Comparison of ENCODE assay signal across 18 mouse cellular contexts in the genomic region with DNA sequence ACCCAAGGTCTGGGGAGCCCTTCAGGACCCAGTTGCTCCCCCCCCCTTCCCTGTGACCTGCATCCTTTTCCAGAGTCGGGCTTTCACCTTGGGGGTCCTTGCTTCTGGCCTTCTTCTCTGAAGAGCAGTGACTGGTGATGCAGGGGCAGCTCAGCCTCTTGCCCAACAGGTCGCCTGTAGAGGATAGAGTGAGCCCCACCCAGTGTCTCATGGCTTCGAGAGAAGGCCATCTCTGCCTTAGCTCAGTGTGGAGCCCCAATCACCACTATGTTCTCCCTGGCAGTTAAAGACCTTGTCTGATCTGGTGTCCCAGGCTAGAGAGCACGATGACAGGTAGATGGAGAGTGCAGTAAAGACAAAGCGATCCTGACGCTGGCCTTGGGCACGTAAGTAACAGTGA. TPM values are rescaled to one million over a fixed set of nuclear protein-coding genes. Genes with fewer than 3 reads are reported as not detected.
DNase-seq lines count a peak whose midpoint lies in the region; ATAC-seq and TF ChIP-seq lines count a peak whose summit lies in the region.
"Had no signal": no experiment of that assay in that cellular context is flagged by ENCODE, and none has a peak within 500 bp of the region (broad histone marks: within the 10 kb centered on the region; RNA-seq: fewer than 3 reads in every experiment).

No protein-coding gene starts in this region.

- peaks cover 47% of the 10 kb centered on the region for H3K27me3 ChIP-seq in hindbrain, embryonic 10.5 days (ENCODE audit: insufficient read depth, poor library complexity, severe bottlenecking)
- 0 out of 2 replicates have a peak, but pooled peaks cover 3% of the 10 kb centered on the region for H3K27me3 ChIP-seq in hindbrain, postnatal 0 days (ENCODE audit: insufficient read depth, low read length)
- peaks cover 16% of the 10 kb centered on the region for H3K27me3 ChIP-seq in liver, embryonic 13.5 days
- H3K27me3 ChIP-seq in midbrain, embryonic 14.5 days (ENCODE audit: control insufficient read depth, insufficient read depth, low read length) = peaks cover 10% of the 10 kb centered on the region; the same call in 1 of the 2 replicates

- H3K27ac ChIP-seq in hindbrain, embryonic 10.5 days = peak overlapping the region; percentile 70
- H3K27ac ChIP-seq in hindbrain, postnatal 0 days = no peak overlapping the region
- H3K27ac ChIP-seq in liver, embryonic 13.5 days = peak overlapping the region; percentile 98
- H3K27ac ChIP-seq in midbrain, embryonic 14.5 days (replicated peaks; ENCODE audit: low read depth, low read length) = peak overlapping the region; percentile 82
- H3K27ac ChIP-seq: embryonic facial prominence, embryonic 13.5 days; forebrain, embryonic 15.5 days; limb, embryonic 15.5 days; stomach, embryonic 15.5 days had no signal

- no peak overlapping the region for H3K4me3 ChIP-seq in hindbrain, embryonic 10.5 days
- H3K4me3 ChIP-seq in hindbrain, postnatal 0 days (ENCODE audit: low read length) = no peak overlapping the region
- peak overlapping the region; percentile 46 for H3K4me3 ChIP-seq in liver, embryonic 13.5 days (replicated peaks)
- no peak overlapping the region for H3K4me3 ChIP-seq in midbrain, embryonic 14.5 days (replicated peaks; ENCODE audit: low read depth, low read length)
- H3K4me3 ChIP-seq: embryonic facial prominence, embryonic 13.5 days; forebrain, embryonic 15.5 days; limb, embryonic 15.5 days; stomach, embryonic 15.5 days had no signal

- H3K36me3 ChIP-seq in hindbrain, embryonic 10.5 days = peaks cover 26% of the 10 kb centered on the region
- H3K36me3 ChIP-seq in hindbrain, postnatal 0 days (ENCODE audit: insufficient read depth, low read length) = peaks cover 17% of the 10 kb centered on the region
- peaks cover 49% of the 10 kb centered on the region for H3K36me3 ChIP-seq in liver, embryonic 13.5 days
- H3K36me3 ChIP-seq in midbrain, embryonic 14.5 days (ENCODE audit: control insufficient read depth, insufficient read depth, low read length) = peaks cover 26% of the 10 kb centered on the region

- no peak overlapping the region for H3K4me2 ChIP-seq in hindbrain, postnatal 0 days (ENCODE audit: low read depth, low read length)
- peak overlapping the region; percentile 71 for H3K4me2 ChIP-seq in liver, embryonic 13.5 days
- H3K4me2 ChIP-seq in midbrain, embryonic 14.5 days (ENCODE audit: low read length) = peak overlapping the region; percentile 27
- H3K4me2 ChIP-seq: embryonic facial prominence, embryonic 13.5 days; forebrain, embryonic 15.5 days; limb, embryonic 15.5 days; stomach, embryonic 15.5 days had no signal

- no peak for TF ChIP-seq CTCF in hindbrain, postnatal 0 days (IDR thresholded peaks at IDR 0.05; ENCODE audit: low read depth)

- H3K4me1 ChIP-seq in hindbrain, embryonic 10.5 days (replicated peaks) = peaks cover 36% of the 10 kb centered on the region
- 0 out of 2 replicates have a peak, but pooled peaks cover 4% of the 10 kb centered on the region for H3K4me1 ChIP-seq in hindbrain, postnatal 0 days (ENCODE audit: insufficient read depth, low read length)
- peaks cover 75% of the 10 kb centered on the region for H3K4me1 ChIP-seq in liver, embryonic 13.5 days (replicated peaks)
- peaks cover 40% of the 10 kb centered on the region for H3K4me1 ChIP-seq in midbrain, embryonic 14.5 days (ENCODE audit: control insufficient read depth, insufficient read depth, low read length)

- ATAC-seq in hindbrain, postnatal 0 days = no peak
- ATAC-seq in erythroid progenitor cell, adult 5-6 weeks (replicated peaks; ENCODE audit: low FRiP score, poor library complexity, severe bottlenecking) = peak; percentile 35
- peak; percentile 57 for ATAC-seq in liver, embryonic 13.5 days (ENCODE audit: low read depth)
- ATAC-seq in midbrain, embryonic 14.5 days (ENCODE audit: low FRiP score, low TSS enrichment) = no peak
- ATAC-seq: forebrain, embryonic 15.5 days had no signal

- 39% methylated on average over 7 of the region's 7 CpGs for WGBS in hindbrain, embryonic 10.5 days
- 31% methylated on average over 7 of the region's 7 CpGs for WGBS in hindbrain, postnatal 0 days
- 15% methylated on average over 6 of the region's 7 CpGs for WGBS in liver, embryonic 13.5 days (ENCODE audit: insufficient replicate concordance)
- 29% methylated on average over 7 of the region's 7 CpGs for WGBS in midbrain, embryonic 14.5 days

- no peak for DNase-seq in hindbrain, embryonic 10.5 days (ENCODE audit: low spot score)
- no peak for DNase-seq in hindbrain, postnatal 0 days (ENCODE audit: low spot score)
- DNase-seq in liver, embryonic 13.5 days = peak; percentile 38
- DNase-seq in midbrain, embryonic 14.5 days = no peak
- no peak for DNase-seq in lung, postnatal 14 days
- DNase-seq in layer of hippocampus, adult 11-12 months (ENCODE audit: low spot score) = no peak
- DNase-seq in gastrocnemius, postnatal 4 days (ENCODE audit: low spot score in 2 of 2) = no peak
- DNase-seq: adrenal gland, postnatal 14 days; kidney, adult 18-20 months; kidney, postnatal 36 days; lung, postnatal 36 days had no signal

- H3K9ac ChIP-seq in hindbrain, postnatal 0 days (replicated peaks; ENCODE audit: low read length) = no peak overlapping the region
- peak overlapping the region; percentile 79 for H3K9ac ChIP-seq in liver, embryonic 13.5 days
- no peak overlapping the region for H3K9ac ChIP-seq in midbrain, embryonic 14.5 days (replicated peaks; ENCODE audit: low read length)
- H3K9ac ChIP-seq: embryonic facial prominence, embryonic 13.5 days; forebrain, embryonic 15.5 days; limb, embryonic 15.5 days; stomach, embryonic 15.5 days had no signal

- no peaks in the 10 kb centered on the region for H3K9me3 ChIP-seq in hindbrain, embryonic 10.5 days
- H3K9me3 ChIP-seq in hindbrain, postnatal 0 days (ENCODE audit: low read length) = no peaks in the 10 kb centered on the region
- H3K9me3 ChIP-seq in liver, embryonic 13.5 days (replicated peaks) = no peaks in the 10 kb centered on the region
- no peaks in the 10 kb centered on the region for H3K9me3 ChIP-seq in midbrain, embryonic 14.5 days (ENCODE audit: control insufficient read depth, low read length)
- H3K9me3 ChIP-seq: embryonic facial prominence, embryonic 13.5 days; forebrain, embryonic 15.5 days; limb, embryonic 15.5 days; stomach, embryonic 15.5 days had no signal

RNA-seq across cellular contexts. Expression of gene Samd11, which starts 3.3 kb away (rescaled TPM):
- 2.1 and 2.7 TPM in 2 replicates for polyA plus RNA-seq in hindbrain, embryonic 10.5 days (2016; fragmentation: Nextera tagmentation; extraction: Ambion mirVana)
- 3.1 and 5.2 TPM in 2 replicates for total RNA-seq in hindbrain, postnatal 0 days (2014; rRNA removed)
- polyA plus RNA-seq in hindbrain, postnatal 0 days (2015; fragmentation: Nextera tagmentation; extraction: Ambion mirVana) = 1.8 and 2.9 TPM in 2 replicates
- 349 and 378 TPM in 2 replicates for total RNA-seq in erythroid progenitor cell, adult 5-6 weeks (2015; ENCODE audit: low replicate concordance)
- 332 and 337 TPM in 2 replicates for total RNA-seq in erythroid progenitor cell, adult 5-6 weeks (2017; ENCODE audit: low replicate concordance)
- polyA plus RNA-seq in liver, embryonic 13.5 days (2015; fragmentation: Nextera tagmentation; extraction: Ambion mirVana) = 25.7 and 27.9 TPM in 2 replicates
- polyA plus RNA-seq in midbrain, embryonic 14.5 days (2014; fragmentation: Nextera tagmentation; extraction: Ambion mirVana) = 3.9 and 4.4 TPM in 2 replicates
- under 1 TPM; 0.10 to 0.26 TPM for total RNA-seq in gastrocnemius, postnatal 4 days (2021)
- total RNA-seq: gastrocnemius, adult 18-20 months had no signal

RNA-seq across cellular contexts. Expression of gene Noc2l, which starts 16.3 kb away (rescaled TPM):
- 91.4 and 108 TPM in 2 replicates for polyA plus RNA-seq in hindbrain, embryonic 10.5 days (2016; fragmentation: Nextera tagmentation; extraction: Ambion mirVana)
- total RNA-seq in hindbrain, postnatal 0 days (2014; rRNA removed) = 79.8 and 80.8 TPM in 2 replicates
- polyA plus RNA-seq in hindbrain, postnatal 0 days (2015; fragmentation: Nextera tagmentation; extraction: Ambion mirVana) = 40.9 and 43.8 TPM in 2 replicates
- total RNA-seq in erythroid progenitor cell, adult 5-6 weeks (2015; ENCODE audit: low replicate concordance) = 18.4 and 28.1 TPM in 2 replicates
- 31.5 and 44.9 TPM in 2 replicates for total RNA-seq in erythroid progenitor cell, adult 5-6 weeks (2017; ENCODE audit: low replicate concordance)
- polyA plus RNA-seq in liver, embryonic 13.5 days (2015; fragmentation: Nextera tagmentation; extraction: Ambion mirVana) = 69.0 and 73.9 TPM in 2 replicates
- 46.6 and 54.1 TPM in 2 replicates for polyA plus RNA-seq in midbrain, embryonic 14.5 days (2014; fragmentation: Nextera tagmentation; extraction: Ambion mirVana)
- total RNA-seq in gastrocnemius, postnatal 4 days (2021) = 10 to 100 TPM; 30.4 to 31.0 TPM

RNA-seq across cellular contexts. Expression of gene Plekhn1, which starts 17.5 kb away (rescaled TPM):
- 22.3 and 23.0 TPM in 2 replicates for polyA plus RNA-seq in hindbrain, embryonic 10.5 days (2016; fragmentation: Nextera tagmentation; extraction: Ambion mirVana)
- total RNA-seq in hindbrain, postnatal 0 days (2014; rRNA removed) = 52.9 and 55.3 TPM in 2 replicates
- polyA plus RNA-seq in hindbrain, postnatal 0 days (2015; fragmentation: Nextera tagmentation; extraction: Ambion mirVana) = 19.6 and 19.7 TPM in 2 replicates
- 36.9 and 45.8 TPM in 2 replicates for total RNA-seq in erythroid progenitor cell, adult 5-6 weeks (2015; ENCODE audit: low replicate concordance)
- total RNA-seq in erythroid progenitor cell, adult 5-6 weeks (2017; ENCODE audit: low replicate concordance) = 23.7 and 40.3 TPM in 2 replicates
- 4.0 and 4.1 TPM in 2 replicates for polyA plus RNA-seq in liver, embryonic 13.5 days (2015; fragmentation: Nextera tagmentation; extraction: Ambion mirVana)
- polyA plus RNA-seq in midbrain, embryonic 14.5 days (2014; fragmentation: Nextera tagmentation; extraction: Ambion mirVana) = 27.7 and 31.5 TPM in 2 replicates
- total RNA-seq in gastrocnemius, postnatal 4 days (2021) = 10 to 100 TPM; 11.5 to 12.2 TPM

RNA-seq across cellular contexts. Expression of gene Perm1, which starts 36.5 kb away (rescaled TPM):
- 1.2 and 1.8 TPM in 2 replicates for polyA plus RNA-seq in hindbrain, embryonic 10.5 days (2016; fragmentation: Nextera tagmentation; extraction: Ambion mirVana)
- total RNA-seq in hindbrain, postnatal 0 days (2014; rRNA removed) = 1.6 and 1.7 TPM in 2 replicates
- polyA plus RNA-seq in hindbrain, postnatal 0 days (2015; fragmentation: Nextera tagmentation; extraction: Ambion mirVana) = 1.2 and 1.3 TPM in 2 replicates
- 4.2 and 7.2 TPM in 2 replicates for total RNA-seq in erythroid progenitor cell, adult 5-6 weeks (2015; ENCODE audit: low replicate concordance)
- 3.2 and 5.9 TPM in 2 replicates for total RNA-seq in erythroid progenitor cell, adult 5-6 weeks (2017; ENCODE audit: low replicate concordance)
- 0.08 TPM in 1 of 2 replicates, not detected in the other for polyA plus RNA-seq in liver, embryonic 13.5 days (2015; fragmentation: Nextera tagmentation; extraction: Ambion mirVana)
- polyA plus RNA-seq in midbrain, embryonic 14.5 days (2014; fragmentation: Nextera tagmentation; extraction: Ambion mirVana) = 1.9 and 2.0 TPM in 2 replicates
- 10 to 100 TPM; 30.8 to 32.7 TPM for total RNA-seq in gastrocnemius, postnatal 4 days (2021)
- total RNA-seq: hematopoietic stem cell, adult 5-6 weeks had no signal

RNA-seq across cellular contexts. Expression of gene AW011738, which starts 49.0 kb away (rescaled TPM):
- 4.3 and 7.0 TPM in 2 replicates for polyA plus RNA-seq in hindbrain, embryonic 10.5 days (2016; fragmentation: Nextera tagmentation; extraction: Ambion mirVana)
- total RNA-seq in hindbrain, postnatal 0 days (2014; rRNA removed) = 4.6 and 5.0 TPM in 2 replicates
- polyA plus RNA-seq in hindbrain, postnatal 0 days (2015; fragmentation: Nextera tagmentation; extraction: Ambion mirVana) = 3.7 and 4.0 TPM in 2 replicates
- 12.2 and 17.3 TPM in 2 replicates for total RNA-seq in erythroid progenitor cell, adult 5-6 weeks (2015; ENCODE audit: low replicate concordance)
- total RNA-seq in erythroid progenitor cell, adult 5-6 weeks (2017; ENCODE audit: low replicate concordance) = 13.1 and 16.0 TPM in 2 replicates
- 0.89 and 1.0 TPM in 2 replicates for polyA plus RNA-seq in liver, embryonic 13.5 days (2015; fragmentation: Nextera tagmentation; extraction: Ambion mirVana)
- 0.84 and 0.96 TPM in 2 replicates for polyA plus RNA-seq in midbrain, embryonic 14.5 days (2014; fragmentation: Nextera tagmentation; extraction: Ambion mirVana)
- total RNA-seq in gastrocnemius, postnatal 4 days (2021) = 1 to 10 TPM; 3.6 to 4.1 TPM

Comparison
In these comparisons a context has a peak if more than half of its experiments do, and no peak if none do; other contexts are left out.
1. ATAC-seq: peak in erythroid progenitor cell, adult 5-6 weeks (single experiment) and liver, embryonic 13.5 days (single experiment); none in hindbrain, postnatal 0 days (single experiment) and midbrain, embryonic 14.5 days (single experiment).